Mouse (Mus musculus): ENCODE measurements around the gene Wdr18.

Gene Wdr18

DNA sequence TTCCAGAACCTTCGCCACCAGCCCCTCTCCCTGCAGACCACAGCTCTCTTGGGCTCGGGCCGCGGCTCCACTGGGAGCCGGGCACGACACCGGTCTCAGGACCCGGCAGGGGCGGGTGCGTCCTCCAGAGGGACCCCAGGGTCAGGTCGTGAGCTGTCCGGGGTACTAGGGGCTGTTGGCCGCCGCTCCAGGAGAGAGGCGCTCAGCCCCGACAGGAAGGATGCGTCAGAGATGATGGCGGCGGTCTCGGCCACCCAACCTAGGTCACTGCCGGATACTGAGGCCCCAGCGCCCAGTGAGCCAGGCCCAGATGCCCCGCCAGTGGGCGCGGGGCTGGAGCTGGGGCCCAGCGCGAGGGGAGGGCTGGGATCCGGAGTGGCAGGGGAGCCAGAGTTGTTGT lies 17.4 kb downstream of the Wdr18 start:
- DNase-seq (ENCODE audit: low spot score) = no peak

DNA sequence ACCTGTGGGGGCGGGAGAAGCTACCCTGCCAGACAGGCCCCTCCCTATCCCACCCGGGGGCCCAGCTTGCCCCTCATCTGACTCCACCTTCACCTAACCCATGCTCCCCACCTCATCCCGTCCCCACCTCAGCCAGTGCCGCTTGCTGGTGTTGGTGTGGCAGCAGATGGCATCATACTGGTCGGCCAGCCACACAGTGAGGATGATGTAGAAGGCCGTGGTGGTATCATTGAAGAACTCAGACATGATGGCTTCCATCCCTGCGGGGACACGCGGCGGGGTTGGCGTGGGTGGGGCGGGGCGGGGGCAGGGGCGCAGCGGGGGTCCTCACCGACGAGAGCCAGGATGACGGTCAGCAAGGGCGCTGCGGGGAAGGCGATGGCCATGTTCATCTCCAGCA lies 18.1 kb downstream of the Wdr18 start:
- DNase-seq (ENCODE audit: low spot score) = no peak

DNA sequence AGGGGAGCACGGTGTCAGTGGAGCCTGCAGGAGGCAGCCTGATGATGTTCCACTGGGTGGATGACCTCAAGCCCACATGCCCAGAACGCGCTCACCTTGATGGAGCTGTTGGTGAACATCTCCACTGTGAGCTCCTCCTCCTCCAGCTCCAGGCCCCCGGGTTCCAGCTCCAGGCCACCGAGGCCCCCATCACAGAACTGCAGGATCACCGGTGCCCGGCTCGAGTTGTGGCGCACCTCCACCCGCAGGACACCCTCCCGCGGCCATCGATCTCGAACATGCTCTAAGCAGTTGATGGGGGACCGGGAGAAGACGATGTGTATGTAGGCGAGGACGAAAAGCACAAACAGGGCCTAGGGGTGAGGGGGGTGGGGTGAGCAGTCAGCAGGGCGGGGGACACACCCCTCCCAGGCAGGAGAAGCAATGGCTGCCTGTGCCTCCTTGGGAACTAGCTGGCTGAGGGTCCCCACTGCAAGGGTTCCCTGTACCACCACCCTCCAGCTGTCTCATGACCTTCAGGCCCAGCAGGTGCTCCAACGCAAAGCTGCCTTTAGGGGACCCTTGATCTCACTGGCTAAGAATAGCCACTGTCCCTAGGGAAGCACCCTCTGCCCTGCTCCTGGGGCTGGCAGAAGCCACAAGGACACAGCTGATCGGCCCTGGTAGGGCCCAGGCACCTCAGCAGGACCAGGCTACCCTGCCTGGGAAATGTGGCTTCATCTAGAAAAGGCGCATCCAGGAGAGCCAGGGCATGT lies 19.6 kb downstream of the Wdr18 start:
- no peak for DNase-seq (ENCODE audit: low spot score)

DNA sequence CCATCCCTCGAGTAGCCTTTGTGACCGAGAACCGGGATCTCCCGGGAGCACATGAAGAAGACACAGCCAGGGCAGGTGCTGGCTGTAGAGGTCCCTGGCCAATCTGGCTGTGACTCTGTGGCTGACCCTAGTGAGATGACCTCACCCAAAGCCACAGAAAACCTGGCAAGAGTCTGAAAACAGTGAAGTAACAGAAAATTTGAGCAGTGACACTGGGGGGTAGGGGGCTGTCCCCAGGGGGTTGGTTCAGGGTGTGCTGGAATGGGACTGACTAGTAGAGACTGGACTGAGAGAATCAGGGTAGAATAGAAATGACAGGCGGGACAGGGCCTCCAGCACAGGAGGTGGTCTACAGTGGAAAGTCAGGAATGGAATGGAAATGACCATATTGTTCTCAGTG lies 23.3 kb downstream of the Wdr18 start:
- no peak for DNase-seq (ENCODE audit: low spot score)

DNA sequence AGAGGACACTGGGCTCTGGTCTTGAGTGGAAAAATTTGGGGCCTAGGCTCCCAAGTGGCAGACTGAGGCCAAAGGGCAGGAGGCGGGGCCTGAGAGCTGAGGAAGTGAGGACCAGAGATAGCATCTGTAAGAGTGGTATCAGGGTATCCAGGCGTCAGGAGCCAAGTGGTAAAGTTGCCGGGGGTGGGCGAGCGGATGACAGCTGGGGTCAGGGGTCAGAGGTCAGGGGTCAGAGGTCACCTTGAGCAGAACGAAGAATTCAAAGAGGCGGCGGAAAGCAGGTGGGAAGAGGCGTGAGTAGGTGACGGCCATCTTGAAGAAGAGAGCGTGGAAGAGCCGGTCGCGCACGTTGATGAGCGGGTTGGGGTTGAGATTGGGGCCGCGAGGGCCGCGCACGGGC lies 23.7 kb downstream of the Wdr18 start:
- peak; percentile 72 for DNase-seq (ENCODE audit: low spot score)

DNA sequence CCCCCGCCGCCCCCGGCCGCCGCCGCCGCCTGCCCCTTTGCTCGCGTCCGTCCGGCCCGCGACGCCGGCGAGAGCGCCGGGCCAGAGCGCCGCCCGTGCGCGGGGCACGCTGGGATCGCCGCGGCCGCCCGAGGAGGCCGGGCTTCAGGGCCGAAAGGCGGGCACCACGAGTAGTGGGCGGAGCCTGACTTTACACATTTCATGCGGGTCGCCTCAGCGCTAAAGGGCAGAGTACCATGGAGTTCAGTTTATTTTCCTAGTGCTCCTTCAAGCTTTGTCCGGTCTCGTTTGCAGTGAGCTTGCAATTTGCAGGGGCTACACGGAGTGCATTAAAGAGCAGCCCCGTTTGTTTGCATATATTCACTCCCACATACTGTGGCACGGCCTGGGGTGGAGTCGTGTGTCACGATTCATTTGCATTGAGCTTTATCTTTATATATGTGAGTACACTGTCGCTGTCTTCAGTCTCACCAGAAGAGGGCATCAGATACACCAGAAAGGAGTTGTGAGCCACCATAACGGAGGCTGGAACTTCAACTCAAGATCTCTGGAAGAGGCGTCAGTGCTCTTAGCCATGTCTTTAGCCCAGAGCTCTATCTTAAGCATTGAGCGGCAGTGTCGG lies 24.4 kb downstream of the Wdr18 start, which contains the start of gene Tmem259:
Gene Tmem259, minus strand, starts transcription at position 136 of the 622 bp plus-strand sequence.
- peak; percentile 95 for DNase-seq (ENCODE audit: low spot score)

DNA sequence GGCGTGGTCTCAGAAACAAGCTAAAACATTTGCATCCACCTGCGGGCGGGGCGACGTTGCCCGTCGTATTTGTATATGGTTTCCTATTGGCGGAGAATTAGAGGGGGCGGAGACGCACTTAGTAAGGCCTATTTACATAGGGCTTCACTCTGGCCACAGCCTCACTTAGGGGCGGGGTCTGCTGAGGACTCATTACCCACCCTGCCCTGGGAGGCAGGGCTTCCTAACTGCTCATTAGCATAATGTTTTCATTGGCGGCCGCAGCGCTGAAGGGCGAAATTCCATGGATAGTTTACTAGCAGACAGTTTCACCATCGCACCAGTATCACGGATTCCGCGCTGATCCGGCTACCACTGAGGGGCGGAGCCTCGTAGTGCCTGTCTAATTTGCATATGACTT lies 24.9 kb downstream of the Wdr18 start:
- DNase-seq (ENCODE audit: low spot score) = peak; percentile 99

DNA sequence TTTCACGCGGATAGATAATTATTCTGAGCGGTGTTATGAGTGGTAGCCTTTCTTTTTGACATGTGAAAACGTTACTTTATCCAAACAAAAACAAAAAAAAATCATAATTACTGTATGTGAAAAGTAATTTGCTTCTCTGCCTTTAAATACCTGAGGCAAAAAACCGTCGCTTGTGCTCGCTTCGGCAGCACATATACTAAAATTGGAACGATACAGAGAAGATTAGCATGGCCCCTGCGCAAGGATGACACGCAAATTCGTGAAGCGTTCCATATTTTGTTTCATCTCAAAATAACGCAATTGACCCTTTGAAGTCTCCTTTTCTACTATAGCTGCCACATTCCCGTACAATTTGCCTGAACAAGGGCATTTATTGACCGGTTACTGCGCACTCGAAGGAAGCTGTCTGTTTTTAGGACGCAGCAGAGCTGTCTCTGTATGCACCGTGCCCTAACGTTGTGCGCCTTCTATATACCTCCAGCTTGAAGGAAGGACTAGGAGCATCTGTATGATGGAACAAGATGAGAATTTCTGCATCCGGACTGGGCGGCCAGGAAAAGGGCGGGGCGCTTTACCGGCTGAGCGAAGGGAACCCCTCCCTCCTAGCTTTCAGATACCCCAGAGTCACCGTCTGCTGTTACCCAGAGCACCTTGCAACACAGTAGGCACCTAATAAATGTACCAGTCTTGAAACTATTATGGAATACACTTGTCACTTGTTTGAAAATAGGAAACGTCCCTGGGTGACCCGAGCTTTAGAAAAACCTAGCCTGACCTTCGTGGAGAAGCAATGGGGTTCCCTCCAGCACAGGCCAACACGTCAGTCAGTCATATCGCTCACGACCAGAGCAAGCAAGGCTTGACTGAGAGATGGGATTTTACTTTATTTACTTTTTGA lies 25.6 kb downstream of the Wdr18 start:
- DNase-seq (ENCODE audit: low spot score) = peak; percentile 68

DNA sequence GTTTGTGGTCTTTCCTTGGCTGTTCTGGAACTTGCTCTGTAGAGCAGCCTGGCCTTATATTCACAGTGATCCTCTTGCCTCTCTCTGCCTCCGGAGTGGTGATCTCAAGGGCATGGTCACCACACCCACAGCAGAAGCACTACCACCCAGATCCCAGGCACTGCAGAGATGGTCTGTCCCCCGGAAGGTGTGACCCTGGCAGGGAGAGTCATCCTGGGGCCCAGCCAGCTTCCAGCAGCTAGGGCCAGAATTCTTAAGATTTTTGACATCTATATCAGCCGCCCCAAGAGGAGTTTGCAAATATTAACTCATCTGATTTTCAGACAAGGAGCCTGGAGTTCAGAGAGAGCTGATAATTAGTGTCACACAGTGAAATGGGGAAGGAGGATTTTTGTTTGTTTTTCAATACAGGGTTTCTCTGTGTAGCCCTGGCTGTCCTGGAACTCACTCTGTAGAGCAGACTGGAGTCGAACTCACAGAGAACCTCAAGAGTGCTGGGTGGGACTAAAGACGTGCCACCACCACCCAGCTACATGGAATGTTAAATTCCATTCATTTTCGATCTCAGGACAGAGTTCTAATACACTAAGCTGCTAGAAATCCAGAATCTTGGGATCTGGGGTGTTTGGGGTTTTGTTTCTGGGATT lies 26.4 kb downstream of the Wdr18 start:
- DNase-seq (ENCODE audit: low spot score) = no peak

DNA sequence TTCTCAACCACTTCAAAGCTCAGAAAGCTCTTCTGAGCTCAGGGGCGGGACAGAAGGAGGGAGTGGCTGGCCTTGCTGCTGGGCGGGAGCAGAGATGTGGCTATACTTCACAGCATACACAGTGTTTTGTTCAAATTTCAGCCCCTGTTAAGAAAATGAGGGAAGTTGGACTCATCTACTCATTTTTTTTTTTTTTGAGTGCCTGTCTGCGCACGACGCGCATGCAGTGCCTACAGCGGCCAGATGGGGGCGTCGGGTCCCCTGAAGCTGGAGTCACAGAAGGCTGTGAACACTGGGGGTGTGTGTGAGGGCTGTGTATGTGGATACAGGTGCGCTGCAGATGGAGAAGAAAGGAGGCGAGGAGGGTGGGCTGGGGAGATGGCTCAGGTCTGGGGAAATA lies 27.0 kb downstream of the Wdr18 start:
- peak; percentile 88 for DNase-seq (ENCODE audit: low spot score)

DNA sequence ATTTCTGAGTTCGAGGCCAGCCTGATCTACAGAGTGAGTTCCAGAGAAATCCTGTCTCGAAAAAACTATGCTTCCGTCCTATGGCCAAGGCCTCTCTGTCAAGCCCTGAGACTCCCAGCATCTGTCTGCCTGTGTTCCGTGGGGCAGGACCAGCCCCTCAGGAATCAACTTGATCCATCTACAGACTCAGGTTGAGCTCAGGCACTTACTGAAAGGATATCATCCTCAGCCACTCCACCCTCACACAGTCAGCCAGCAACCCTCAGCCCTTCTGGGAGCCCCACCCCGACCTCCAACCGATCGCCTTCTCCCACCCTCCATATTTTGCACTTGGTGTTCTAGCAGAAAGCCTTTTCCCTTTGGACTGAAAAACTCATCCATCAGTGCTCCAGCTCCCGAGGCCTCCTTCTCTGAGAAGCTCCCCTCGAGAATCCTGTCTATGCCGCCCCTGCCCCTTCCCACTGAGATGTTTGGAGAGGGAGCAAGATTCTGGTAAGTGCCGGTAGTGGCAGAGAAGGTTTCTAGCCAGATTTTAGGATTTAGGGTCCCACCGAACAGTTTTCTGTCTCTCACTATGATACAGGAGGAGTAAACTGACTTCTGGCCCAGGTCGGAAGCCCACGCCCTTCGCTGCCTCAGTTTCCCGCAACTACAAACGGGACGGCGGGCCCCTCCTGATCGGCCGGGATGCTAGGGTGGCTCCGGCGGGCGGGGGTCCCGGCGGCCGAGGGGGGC lies 28.0 kb downstream of the Wdr18 start:
- DNase-seq (ENCODE audit: low spot score) = no peak

DNA sequence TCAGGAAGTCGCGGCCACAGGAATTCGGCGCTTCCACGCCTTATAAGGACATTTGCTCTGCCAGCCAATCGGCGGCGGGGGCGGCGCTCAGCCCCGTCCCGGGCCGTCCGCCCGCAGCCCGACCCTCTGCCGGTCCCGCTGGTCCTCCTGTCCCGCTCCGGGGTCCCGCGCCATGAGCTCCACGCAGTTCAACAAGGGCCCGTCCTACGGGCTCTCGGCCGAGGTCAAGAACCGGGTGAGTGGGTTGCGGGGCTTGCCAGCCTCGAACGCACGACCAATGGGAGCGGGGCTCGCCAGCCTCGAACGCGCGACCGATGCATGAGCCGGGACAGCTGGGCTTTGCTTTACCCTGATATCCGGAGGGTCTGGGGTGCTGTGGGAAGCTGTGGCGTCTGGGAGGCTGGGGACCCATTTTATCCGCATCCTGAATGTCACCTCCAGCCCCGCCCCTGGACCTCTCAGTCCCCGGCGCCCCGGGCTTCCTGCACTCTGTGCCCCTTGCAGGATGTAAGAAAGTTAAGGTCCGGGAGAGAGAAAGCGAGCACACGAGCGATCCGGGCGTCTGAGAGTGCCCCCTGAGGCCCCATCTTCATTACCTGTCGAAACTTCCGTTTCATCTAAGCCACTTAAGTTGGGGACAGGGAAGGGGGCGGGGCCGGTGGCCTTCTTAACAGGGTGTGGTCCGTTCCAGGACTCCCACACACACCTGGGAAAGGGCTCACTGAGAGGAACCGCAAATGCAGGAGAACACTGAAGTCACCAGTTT lies 28.7 kb downstream of the Wdr18 start, which contains the start of gene Cnn2:
Gene Cnn2, plus strand, starts transcription at position 79 of the 766 bp plus-strand sequence.
- peak; percentile 77 for DNase-seq (ENCODE audit: low spot score)

DNA sequence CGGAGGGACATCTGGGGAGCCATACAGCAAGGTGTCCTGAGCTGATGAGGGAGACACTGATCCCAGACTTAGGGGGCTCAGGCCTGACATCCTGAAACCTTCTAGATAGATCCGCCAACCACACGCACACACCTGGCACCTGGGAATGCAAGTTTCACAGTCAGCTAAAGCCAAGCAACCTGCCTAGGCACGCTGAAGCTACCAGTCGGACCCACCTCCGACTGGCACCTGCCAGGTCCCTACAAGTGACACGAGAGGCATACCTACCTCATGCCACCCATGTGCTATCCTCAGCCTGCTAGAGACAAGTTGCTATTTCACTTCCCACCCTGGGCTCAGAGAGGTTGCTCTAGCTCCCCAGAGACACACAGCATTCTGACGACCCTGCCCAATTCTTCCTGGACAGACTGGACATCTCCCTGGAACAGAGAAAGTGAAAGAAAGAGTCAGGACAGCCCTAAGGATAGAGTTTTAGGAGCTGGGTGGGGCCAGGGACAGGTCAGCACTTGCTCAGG lies 29.4 kb downstream of the Wdr18 start:
- no peak for DNase-seq (ENCODE audit: low spot score)

DNA sequence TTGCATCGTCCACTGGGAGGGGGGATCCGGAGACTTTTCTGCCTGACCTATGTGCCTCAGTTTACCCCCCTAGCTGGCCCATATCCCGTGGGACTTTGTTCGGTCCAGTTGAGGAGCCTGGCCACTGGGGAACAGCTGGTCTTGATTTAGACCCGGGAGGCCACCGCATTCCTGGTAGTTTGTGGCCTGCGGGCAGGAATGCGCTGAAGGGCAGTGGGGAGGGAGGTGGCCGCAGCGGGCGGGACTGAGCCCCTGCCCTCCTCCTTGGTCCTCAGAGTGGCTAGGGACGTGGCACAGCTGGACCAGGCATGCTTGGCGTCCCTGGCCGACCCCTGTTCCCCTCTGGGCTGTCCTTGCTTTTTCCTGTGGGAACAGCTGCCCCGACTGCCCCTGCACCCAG lies 29.9 kb downstream of the Wdr18 start:
- peak; percentile 67 for DNase-seq (ENCODE audit: low spot score)

DNA sequence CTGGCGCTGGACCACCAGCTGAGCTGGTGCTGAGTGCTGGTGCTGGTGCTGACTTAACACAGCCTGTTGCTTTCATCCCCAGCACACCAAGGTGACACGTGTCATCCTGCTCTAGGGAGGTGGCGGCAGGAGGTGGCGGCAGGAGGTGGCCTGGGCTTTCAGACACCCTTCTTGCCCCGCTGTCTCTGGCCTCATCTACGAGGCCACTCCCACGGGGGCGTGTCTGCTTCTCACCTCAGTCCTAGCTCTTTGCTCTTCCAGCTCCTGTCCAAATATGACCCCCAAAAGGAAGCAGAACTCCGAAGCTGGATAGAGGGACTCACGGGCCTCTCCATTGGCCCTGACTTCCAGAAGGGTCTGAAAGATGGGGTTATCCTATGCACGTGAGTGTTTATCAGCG lies 31.1 kb downstream of the Wdr18 start:
- DNase-seq (ENCODE audit: low spot score) = no peak

DNA sequence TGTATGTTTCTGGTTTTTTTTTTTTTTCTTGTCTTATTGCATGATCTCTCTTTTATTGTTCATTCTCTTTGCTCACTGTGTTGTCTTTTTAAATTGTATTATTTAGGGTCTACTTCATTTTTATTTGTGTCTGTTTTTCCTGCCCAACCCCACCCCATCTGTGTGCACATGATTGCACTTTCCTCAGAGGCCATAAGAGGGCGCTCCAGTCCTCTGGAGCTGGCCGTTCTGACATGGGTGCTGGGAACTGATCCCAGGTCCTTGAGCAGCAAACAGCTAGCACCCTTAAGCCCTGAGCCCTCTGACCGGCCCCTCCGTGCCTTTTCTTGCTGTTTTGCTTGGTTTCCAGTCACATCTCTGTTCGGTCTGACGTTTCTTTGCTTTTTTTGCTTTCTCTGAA lies 31.6 kb downstream of the Wdr18 start:
- no peak for DNase-seq (ENCODE audit: low spot score)

DNA sequence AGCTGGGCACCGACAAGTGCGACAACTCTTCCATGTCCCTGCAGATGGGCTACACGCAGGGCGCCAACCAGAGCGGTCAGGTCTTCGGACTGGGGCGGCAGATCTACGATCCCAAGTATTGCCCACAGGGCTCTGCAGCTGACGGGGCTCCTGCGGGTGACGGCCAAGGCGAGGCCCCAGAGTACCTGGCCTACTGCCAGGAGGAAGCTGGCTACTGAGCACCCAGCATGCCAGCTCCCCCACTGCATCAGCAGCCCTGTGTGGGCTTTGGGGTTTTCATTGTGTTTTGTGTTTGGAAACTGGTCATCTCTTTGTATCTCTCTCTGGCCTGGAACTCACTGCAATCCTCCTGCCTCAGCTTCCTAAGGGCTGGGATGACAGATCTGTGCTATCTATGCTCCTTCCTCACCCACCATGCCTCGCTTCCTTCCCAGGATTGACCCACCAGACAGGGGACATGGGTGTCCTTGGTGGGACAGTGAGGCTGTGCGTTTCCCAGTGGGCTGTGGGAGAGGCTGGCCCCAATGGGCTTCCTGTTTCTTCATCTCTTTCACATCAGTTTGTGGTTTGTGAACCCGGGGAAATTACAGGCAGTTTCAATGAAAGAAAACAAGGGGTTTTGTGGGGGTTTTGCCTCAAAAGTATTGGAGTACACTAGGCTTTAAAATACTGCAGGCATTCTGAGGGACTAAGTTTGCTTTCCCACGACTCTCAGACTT lies 34.6 kb downstream of the Wdr18 start:
- no peak for DNase-seq (ENCODE audit: low spot score)

DNA sequence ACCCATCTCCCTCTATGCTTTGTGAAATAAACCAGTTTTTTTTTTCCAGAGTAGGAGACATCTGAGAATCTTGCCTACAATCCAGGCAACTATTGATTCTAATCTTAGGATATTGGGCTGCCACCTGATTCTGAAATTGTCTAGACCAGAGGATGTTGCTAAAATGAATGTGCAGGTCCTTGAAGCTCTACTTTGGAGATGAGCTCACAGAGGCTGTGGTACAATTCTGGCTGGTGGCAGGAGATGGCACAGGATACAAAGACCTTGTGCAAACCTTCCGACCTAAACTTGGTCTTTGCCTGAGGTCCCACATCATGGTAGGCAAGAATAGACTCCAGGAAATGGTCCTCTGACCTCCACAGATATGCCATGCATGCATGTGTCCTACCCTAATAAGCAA lies 35.7 kb downstream of the Wdr18 start:
- DNase-seq (ENCODE audit: low spot score) = no peak

DNA sequence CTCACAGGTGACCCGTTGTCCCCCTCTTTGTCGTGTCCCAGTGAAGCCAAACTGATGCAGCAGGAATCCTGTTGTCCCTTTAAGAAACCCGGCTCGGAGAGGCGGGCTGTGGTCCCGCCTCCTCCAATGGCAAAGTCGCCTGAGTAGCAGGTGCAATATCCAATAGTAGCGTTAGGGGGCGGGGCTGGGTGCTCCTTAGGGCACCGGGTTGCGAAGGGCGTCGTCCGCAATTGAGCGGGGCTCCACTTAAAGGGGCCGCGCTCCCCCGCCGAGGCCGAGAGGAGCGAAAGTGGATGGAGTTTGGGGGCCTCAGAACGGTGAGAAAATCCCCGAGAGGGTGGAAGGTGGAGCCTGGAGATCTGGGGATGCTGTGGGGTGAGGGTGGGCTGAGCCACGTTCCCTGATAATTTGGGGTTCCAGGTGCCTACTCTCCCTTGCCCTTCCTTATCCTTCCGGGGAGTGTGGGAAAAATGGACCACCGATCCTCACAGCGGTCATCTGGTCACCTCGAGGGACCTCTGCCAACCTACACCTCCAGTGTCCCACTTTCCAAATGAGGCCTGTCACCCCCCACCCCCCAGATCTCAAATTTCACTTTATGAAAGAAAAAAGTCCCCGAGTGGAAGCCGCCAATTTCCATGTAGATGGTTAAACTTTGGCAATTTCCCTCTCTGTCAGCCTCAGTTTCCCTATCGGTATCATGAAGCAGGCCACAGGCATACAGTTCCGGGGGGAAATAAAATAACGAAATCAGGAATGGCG lies 36.5 kb downstream of the Wdr18 start, which contains the start of gene Abca7:
Gene Abca7, plus strand, starts transcription at position 223 of the 762 bp plus-strand sequence.
- DNase-seq (ENCODE audit: low spot score) = peak; percentile 99

Data from embryo, embryonic 10.5 days (tissue).